ENCODE assay signal across 9 mouse cellular contexts in the genomic region with DNA sequence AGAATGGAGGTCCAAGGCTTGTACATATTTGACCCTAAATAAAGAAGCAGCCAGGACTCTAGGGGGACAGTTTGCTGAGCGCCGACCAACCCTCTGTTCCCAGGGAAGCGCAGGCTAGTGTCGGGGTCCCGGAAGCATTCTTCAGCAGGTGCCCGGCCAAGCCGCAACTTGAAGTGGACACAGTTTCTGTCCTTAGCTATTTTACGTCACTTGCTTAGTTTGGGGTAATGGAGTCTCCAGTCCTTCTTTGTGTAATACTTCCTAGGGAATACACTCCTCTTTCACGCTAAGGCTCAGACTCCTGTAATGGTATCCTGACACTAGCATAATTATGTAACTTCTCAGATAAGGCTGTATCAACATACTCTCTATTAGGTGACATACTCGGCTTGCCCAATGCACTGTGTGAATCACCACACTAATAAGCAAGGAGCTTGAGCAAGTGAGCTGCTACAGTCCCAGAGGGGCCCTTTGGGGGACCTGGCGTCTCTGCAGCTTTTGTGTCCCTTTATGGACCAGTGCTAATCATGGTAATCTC. TPM values are rescaled to one million over a fixed set of nuclear protein-coding genes. Genes with fewer than 3 reads are reported as not detected.
DNase-seq lines count a peak whose midpoint lies in the region; ATAC-seq and TF ChIP-seq lines count a peak whose summit lies in the region.
"Had no signal": no experiment of that assay in that cellular context is flagged by ENCODE, and none has a peak within 500 bp of the region (broad histone marks: within the 10 kb centered on the region; RNA-seq: fewer than 3 reads in every experiment).

No protein-coding gene starts in this region.

- TF ChIP-seq CTCF in bone marrow macrophage, adult 2 months (IDR thresholded peaks at IDR 0.05; ENCODE audit: low read depth, low read length) = no peak
- no peak for TF ChIP-seq CTCF in lung, embryonic 14.5 days (IDR thresholded peaks at IDR 0.05; ENCODE audit: low read depth)

- TF ChIP-seq POLR2A in bone marrow macrophage, adult 2 months (IDR thresholded peaks at IDR 0.05; ENCODE audit: borderline replicate concordance, low read depth, low read length) = no peak

- peak; percentile 22 for ATAC-seq in forebrain, embryonic 11.5 days (replicated peaks; ENCODE audit: low FRiP score)
- peak; percentile 70 for ATAC-seq in intestine, embryonic 16.5 days
- peak; percentile 3; the same call in 1 of the 2 replicates for ATAC-seq in lung, embryonic 14.5 days (ENCODE audit: insufficient read depth)

- no peaks in the 10 kb centered on the region for H3K9me3 ChIP-seq in forebrain, embryonic 11.5 days (ENCODE audit: control insufficient read depth, low read length)
- no peaks in the 10 kb centered on the region for H3K9me3 ChIP-seq in intestine, embryonic 16.5 days (ENCODE audit: control insufficient read depth, low read length)
- no peaks in the 10 kb centered on the region for H3K9me3 ChIP-seq in lung, embryonic 14.5 days (ENCODE audit: low read depth, low read length)

- WGBS in forebrain, embryonic 11.5 days = 19% methylated on average over 11 of the region's 11 CpGs
- WGBS in intestine, embryonic 16.5 days = 19% methylated on average over 11 of the region's 11 CpGs
- WGBS in lung, embryonic 14.5 days = 16% methylated on average over 11 of the region's 11 CpGs

- peaks cover 2% of the 10 kb centered on the region; the same call in 1 of the 2 replicates for H3K27me3 ChIP-seq in forebrain, embryonic 11.5 days (ENCODE audit: control insufficient read depth, insufficient read depth, low read length)
- H3K27me3 ChIP-seq in intestine, embryonic 16.5 days (replicated peaks; ENCODE audit: control insufficient read depth, insufficient read depth, low read length) = 0 out of 2 replicates have a peak, but pooled peaks cover 3% of the 10 kb centered on the region
- no peaks in the 10 kb centered on the region for H3K27me3 ChIP-seq in lung, embryonic 14.5 days (ENCODE audit: insufficient read depth, low read length)
- H3K27me3 ChIP-seq: Patski had no signal

- H3K4me1 ChIP-seq in bone marrow macrophage, adult 2 months (ENCODE audit: control insufficient read depth, insufficient read depth, low read length) = peaks cover 4% of the 10 kb centered on the region; the same call in 1 of the 2 replicates
- H3K4me1 ChIP-seq in forebrain, embryonic 11.5 days (replicated peaks; ENCODE audit: control insufficient read depth, insufficient read depth, low read length) = peaks cover 9% of the 10 kb centered on the region; the same call in 1 of the 2 replicates
- peaks cover 20% of the 10 kb centered on the region for H3K4me1 ChIP-seq in intestine, embryonic 16.5 days (ENCODE audit: control insufficient read depth, insufficient read depth, low read length)
- peaks cover 15% of the 10 kb centered on the region for H3K4me1 ChIP-seq in lung, embryonic 14.5 days (ENCODE audit: insufficient read depth)

- H3K27ac ChIP-seq in bone marrow macrophage, adult 2 months (ENCODE audit: insufficient read depth, low read depth, low read length) = no peak overlapping the region
- H3K27ac ChIP-seq in forebrain, embryonic 11.5 days (ENCODE audit: low read depth, low read length) = no peak overlapping the region
- peak overlapping the region; percentile 95 for H3K27ac ChIP-seq in intestine, embryonic 16.5 days (ENCODE audit: low read length)
- no peak overlapping the region for H3K27ac ChIP-seq in lung, embryonic 14.5 days (ENCODE audit: low read depth)

- H3K36me3 ChIP-seq in forebrain, embryonic 11.5 days (ENCODE audit: control insufficient read depth, insufficient read depth, low read length) = no peaks in the 10 kb centered on the region; the same call in 1 of the 2 replicates
- H3K36me3 ChIP-seq in intestine, embryonic 16.5 days (ENCODE audit: control insufficient read depth, insufficient read depth, low read length) = 0 out of 2 replicates have a peak, but pooled peaks cover 4% of the 10 kb centered on the region
- peaks cover 21% of the 10 kb centered on the region for H3K36me3 ChIP-seq in lung, embryonic 14.5 days (ENCODE audit: insufficient read depth)

- H3K4me2 ChIP-seq in forebrain, embryonic 11.5 days (ENCODE audit: low read depth, low read length, severe bottlenecking) = peak overlapping the region; percentile 77
- peak overlapping the region; percentile 79 for H3K4me2 ChIP-seq in intestine, embryonic 16.5 days (ENCODE audit: low read depth, low read length)
- peak overlapping the region; percentile 82 for H3K4me2 ChIP-seq in lung, embryonic 14.5 days

- H3K4me3 ChIP-seq in bone marrow macrophage, adult 2 months (ENCODE audit: insufficient read depth, low read length) = peak overlapping the region; percentile 92
- peak overlapping the region; percentile 84 for H3K4me3 ChIP-seq in forebrain, embryonic 11.5 days (ENCODE audit: low read depth, low read length)
- peak overlapping the region; percentile 92 for H3K4me3 ChIP-seq in intestine, embryonic 16.5 days (ENCODE audit: low read length)
- peak overlapping the region; percentile 92 for H3K4me3 ChIP-seq in lung, embryonic 14.5 days (ENCODE audit: low read depth, low read length)

- peak overlapping the region; percentile 86 for H3K9ac ChIP-seq in forebrain, embryonic 11.5 days (ENCODE audit: low read length)
- peak overlapping the region; percentile 98 for H3K9ac ChIP-seq in intestine, embryonic 16.5 days (ENCODE audit: low read depth, low read length)
- H3K9ac ChIP-seq in lung, embryonic 14.5 days = peak overlapping the region; percentile 96

- peak; percentile 6 to 27 for DNase-seq in layer of hippocampus, adult 18-20 months (ENCODE audit: low spot score in 2 of 2)
- no peak for DNase-seq in layer of hippocampus, postnatal 14 days (ENCODE audit: low spot score in 2 of 2)
- DNase-seq in forebrain, embryonic 11.5 days (ENCODE audit: low spot score) = no peak
- DNase-seq in lung, embryonic 14.5 days = no peak
- peak; percentile 47 for DNase-seq in retina, embryonic 14.5 days (ENCODE audit: low spot score)
- DNase-seq in embryo, embryonic 10 days (ENCODE audit: low spot score) = no peak

RNA-seq across cellular contexts. Expression of gene Lgalsl, which starts 0.8 kb away (rescaled TPM):
- total RNA-seq in layer of hippocampus, adult 18-20 months (2021) = 10 to 100 TPM; 78.3 to 80.4 TPM
- 10 to 100 TPM; 85.0 to 91.1 TPM for total RNA-seq in layer of hippocampus, postnatal 14 days (2021)
- polyA plus RNA-seq in bone marrow macrophage, adult 2 months (2012; ENCODE audit: insufficient read depth, insufficient read length, missing spikeins) = 0.38 and 0.87 TPM in 2 replicates
- polyA plus RNA-seq in forebrain, embryonic 11.5 days (2014; fragmentation: Nextera tagmentation; extraction: Ambion mirVana) = 28.6 and 28.8 TPM in 2 replicates
- 24.0 and 24.3 TPM in 2 replicates for polyA plus RNA-seq in intestine, embryonic 16.5 days (2015; fragmentation: Nextera tagmentation; extraction: Ambion mirVana)
- polyA plus RNA-seq in lung, embryonic 14.5 days (2014; fragmentation: Nextera tagmentation; extraction: Ambion mirVana) = 46.5 and 50.4 TPM in 2 replicates

Comparison
In these comparisons a context has a peak if more than half of its experiments do, and no peak if none do; other contexts are left out.
1. DNase-seq: peak in layer of hippocampus, adult 18-20 months (2 of 2) and retina, embryonic 14.5 days (single experiment); none in layer of hippocampus, postnatal 14 days (0 of 2), forebrain, embryonic 11.5 days (single experiment), lung, embryonic 14.5 days (single experiment) and embryo, embryonic 10 days (single experiment).
2. ATAC-seq: peak in every context shown above with its lines; median percentile 70 in intestine, embryonic 16.5 days; 22 in forebrain, embryonic 11.5 days; 3 in lung, embryonic 14.5 days.
3. RNA of gene Lgalsl, which starts 0.8 kb away (polyA plus RNA-seq): 46.5 to 50.4 TPM in lung, embryonic 14.5 days, 28.6 to 28.8 TPM in forebrain, embryonic 11.5 days and 24.0 to 24.3 TPM in intestine, embryonic 16.5 days; 0.38 to 0.87 TPM in bone marrow macrophage, adult 2 months; every median in the first group is over 10 times any median in the second.
4. Peak in every context shown above with its lines, with median percentiles within 50 percentile points of each other: H3K4me3 ChIP-seq, H3K4me2 ChIP-seq and H3K9ac ChIP-seq.